Mouse (Mus musculus): ENCODE data around the gene Slc22a12.

The Slc22a12 gene

GRCm38 (mm10) chr19:6518601-6519000 is 24.2 kb downstream of the Slc22a12 start:
- no peak for DNase-seq (ENCODE audit: extremely low read depth, low read depth)

- no peak for DNase-seq (ENCODE audit: extremely low read depth, low read depth)
These were observed 26.7 kb downstream of the Slc22a12 start for GRCm38 (mm10) chr19:6516153-6516552.

- peak; percentile 36 for DNase-seq (ENCODE audit: extremely low read depth, low read depth)
These were observed 27.4 kb downstream of the Slc22a12 start for GRCm38 (mm10) chr19:6515448-6515847.

GRCm38 (mm10) chr19:6514940-6515339 is 27.9 kb downstream of the Slc22a12 start:
- no peak for DNase-seq (ENCODE audit: extremely low read depth, low read depth)

- DNase-seq (ENCODE audit: extremely low read depth, low read depth), result no peak
These were observed 29.3 kb downstream of the Slc22a12 start for GRCm38 (mm10) chr19:6513389-6514139.

GRCm38 (mm10) chr19:6510546-6510945 is 32.3 kb downstream of the Slc22a12 start:
- DNase-seq (ENCODE audit: extremely low read depth, low read depth), result no peak

- no peak for DNase-seq (ENCODE audit: extremely low read depth, low read depth)
These were observed 33.0 kb downstream of the Slc22a12 start for GRCm38 (mm10) chr19:6509881-6510280.

- no peak for DNase-seq (ENCODE audit: extremely low read depth, low read depth)
These were observed 35.4 kb downstream of the Slc22a12 start for GRCm38 (mm10) chr19:6507393-6507792.

GRCm38 (mm10) chr19:6504656-6505045 is 38.2 kb downstream of the Slc22a12 start:
- no peak for DNase-seq (ENCODE audit: extremely low read depth, low read depth)

GRCm38 (mm10) chr19:6503926-6504655 is 38.7 kb downstream of the Slc22a12 start:
- no peak for DNase-seq (ENCODE audit: extremely low read depth, low read depth)

- DNase-seq (ENCODE audit: extremely low read depth, low read depth), result no peak
These were observed 40.1 kb downstream of the Slc22a12 start for GRCm38 (mm10) chr19:6502543-6503319.

GRCm38 (mm10) chr19:6502035-6502541 is 40.7 kb downstream of the Slc22a12 start:
- no peak for DNase-seq (ENCODE audit: extremely low read depth, low read depth)

- no peak for DNase-seq (ENCODE audit: extremely low read depth, low read depth)
These were observed 42.2 kb downstream of the Slc22a12 start for GRCm38 (mm10) chr19:6500636-6501025.

- DNase-seq (ENCODE audit: extremely low read depth, low read depth), result no peak
These were observed 42.8 kb downstream of the Slc22a12 start for GRCm38 (mm10) chr19:6499860-6500635.

- DNase-seq (ENCODE audit: extremely low read depth, low read depth), result no peak
These were observed 44.3 kb downstream of the Slc22a12 start for GRCm38 (mm10) chr19:6498350-6499131.

GRCm38 (mm10) chr19:6497803-6498202 is 45.0 kb downstream of the Slc22a12 start:
- no peak for DNase-seq (ENCODE audit: extremely low read depth, low read depth)

- DNase-seq (ENCODE audit: extremely low read depth, low read depth), result no peak
These were observed 45.6 kb downstream of the Slc22a12 start for GRCm38 (mm10) chr19:6497150-6497801.

- no peak for DNase-seq (ENCODE audit: extremely low read depth, low read depth)
These were observed 46.2 kb downstream of the Slc22a12 start for GRCm38 (mm10) chr19:6496462-6497149.

GRCm38 (mm10) chr19:6495714-6496113 is 47.1 kb downstream of the Slc22a12 start:
- DNase-seq (ENCODE audit: extremely low read depth, low read depth), result no peak
